Mouse (Mus musculus): ENCODE results near the gene Timmdc1.
"Not testable (repeated sequence)": the region's sequence is repeated elsewhere in the genome, so short reads cannot be mapped to it uniquely, and the experiment has no call there.

The Timmdc1 gene

GRCm38 (mm10) chr16:38496604-38497140 lies 25.8 kb downstream of the Timmdc1 start:
- DNase-seq (ENCODE audit: low spot score in 2 of 2) = no peak

DNA sequence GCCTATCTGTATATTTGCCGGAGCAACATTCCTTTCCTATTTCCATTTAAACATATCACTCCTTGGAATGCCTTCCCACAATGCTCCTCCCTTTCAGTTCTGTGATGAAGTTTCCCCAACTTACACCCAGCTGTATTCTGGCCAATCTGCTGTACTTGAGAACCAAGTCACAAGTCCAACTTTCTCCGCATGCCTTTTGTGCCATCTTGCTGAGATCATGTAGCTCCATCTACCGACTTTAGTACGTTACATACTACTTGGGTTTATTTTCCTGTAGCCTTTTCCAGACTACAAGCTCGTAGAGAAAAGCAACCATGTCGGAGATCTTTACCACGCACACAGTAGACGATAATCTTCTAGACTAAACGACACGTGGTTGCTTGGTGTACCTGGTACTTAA lies 28.6 kb downstream of the Timmdc1 start:
- DNase-seq (ENCODE audit: low spot score in 2 of 2) = peak in 1 of 2 experiments; percentile 19

- DNase-seq (ENCODE audit: low spot score in 2 of 2) = no peak
Observed at GRCm38 (mm10) chr16:38492551-38492950, 29.9 kb downstream of the Timmdc1 start.

DNA sequence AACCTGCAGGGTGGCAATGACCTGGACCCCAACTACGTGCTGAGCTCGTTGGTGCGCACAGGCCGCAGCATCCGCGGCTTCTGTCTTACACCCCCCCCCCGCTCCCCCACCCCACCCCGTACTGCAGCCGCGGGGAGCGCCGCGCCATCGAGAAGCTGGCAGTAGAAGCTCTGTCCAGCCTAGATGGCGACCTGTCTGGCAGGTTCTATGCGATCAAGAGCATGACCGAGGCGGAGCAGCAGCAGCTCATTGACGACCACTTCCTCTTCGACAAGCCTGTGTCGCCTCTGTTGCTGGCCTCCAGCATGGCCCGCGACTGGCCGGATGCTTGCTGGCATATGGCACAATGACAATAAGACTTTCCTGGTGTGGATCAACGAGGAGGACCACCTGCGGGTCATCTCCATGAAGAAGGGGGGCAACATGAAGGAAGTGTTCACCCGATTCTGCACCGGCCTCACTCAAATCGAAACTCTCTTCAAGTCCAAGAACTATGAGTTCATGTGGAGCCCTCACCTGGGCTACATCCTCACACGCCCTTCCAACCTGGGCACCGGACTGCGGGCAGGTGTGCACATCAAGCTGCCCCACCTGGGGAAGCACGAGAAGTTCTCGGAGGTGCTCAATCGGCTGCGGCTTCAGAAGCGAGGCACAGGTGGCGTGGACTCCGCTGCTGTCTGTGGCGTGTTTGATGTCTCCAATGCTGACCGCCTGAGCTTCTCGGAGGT lies 38.7 kb downstream of the Timmdc1 start:
- no peak for DNase-seq (ENCODE audit: low spot score in 2 of 2)

DNA sequence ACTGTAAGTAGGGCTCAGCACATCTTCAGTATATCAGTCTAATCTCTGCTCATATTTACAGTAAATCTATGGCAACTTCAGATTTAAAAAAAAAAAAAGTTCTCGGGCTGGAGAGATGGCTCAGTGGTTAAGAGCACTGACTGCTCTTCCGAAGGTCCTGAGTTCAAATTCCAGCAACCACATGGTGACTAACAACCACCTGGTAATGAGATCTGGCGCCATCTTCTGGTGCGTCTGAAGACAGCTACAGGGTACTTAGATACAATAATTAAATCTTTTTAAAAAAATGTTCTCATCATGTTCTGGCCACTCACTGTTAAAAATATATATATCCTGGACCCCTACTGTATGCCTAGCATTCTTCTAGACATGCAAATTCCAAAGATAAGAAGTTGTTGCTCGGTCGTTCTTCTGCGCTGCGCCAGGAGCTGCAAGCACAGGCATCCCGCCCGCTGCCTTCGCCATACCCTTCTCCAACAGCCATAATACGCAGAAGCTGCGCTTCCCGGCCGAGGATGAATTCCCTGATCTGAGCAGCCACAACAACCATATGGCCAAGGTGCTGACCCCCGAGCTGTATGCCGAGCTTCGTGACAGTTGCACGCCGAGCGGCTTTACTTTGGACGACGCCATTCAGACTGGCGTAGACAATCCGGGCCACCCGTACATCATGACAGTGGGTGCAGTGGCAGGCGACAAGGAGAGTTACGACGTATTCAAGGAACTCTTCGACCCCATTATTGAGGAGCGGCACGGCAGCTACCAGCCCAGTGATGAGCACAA lies 39.5 kb downstream of the Timmdc1 start:
- DNase-seq (ENCODE audit: low spot score in 2 of 2) = peak in 1 of 2 experiments; percentile 34

DNA sequence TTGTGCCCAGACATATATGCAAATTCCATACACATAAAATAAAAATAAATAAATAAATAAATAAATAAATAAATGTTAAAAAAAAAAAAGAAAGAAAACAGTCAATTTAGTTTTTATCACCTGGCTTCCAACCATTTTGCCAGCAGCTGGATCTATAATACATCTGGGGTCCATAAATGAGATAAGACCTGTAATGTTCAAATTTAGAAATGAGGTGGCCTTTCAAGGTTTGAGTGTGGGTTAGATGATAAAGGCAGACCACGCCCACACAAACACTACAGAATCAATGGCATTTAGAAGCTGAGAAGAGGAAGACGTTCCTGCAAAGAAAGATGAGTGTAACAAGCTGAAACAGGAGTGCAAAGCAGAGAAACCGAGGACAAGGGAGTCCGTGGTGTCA lies 41.1 kb downstream of the Timmdc1 start:
- no peak for DNase-seq (ENCODE audit: low spot score in 2 of 2)

DNA sequence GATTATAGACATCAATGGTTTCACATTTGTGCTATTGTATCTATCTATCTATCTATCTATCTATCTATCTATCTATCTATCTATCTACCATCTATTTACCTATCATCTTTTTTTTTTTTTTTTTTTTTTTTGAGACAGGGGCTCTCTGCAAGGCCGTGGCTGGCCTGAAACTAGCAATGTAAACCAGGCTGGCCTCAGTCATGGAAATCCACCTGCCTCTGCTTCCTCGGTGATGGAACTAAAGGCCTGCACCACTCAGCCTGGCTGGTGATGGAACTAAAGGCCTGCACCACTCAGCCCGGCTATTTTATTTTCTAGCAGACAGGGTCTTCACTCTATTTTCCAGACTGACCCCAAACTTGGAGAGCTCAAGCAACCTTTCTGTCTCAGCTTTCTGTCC lies 44.2 kb downstream of the Timmdc1 start:
- no peak for DNase-seq (ENCODE audit: low spot score in 2 of 2)

DNA sequence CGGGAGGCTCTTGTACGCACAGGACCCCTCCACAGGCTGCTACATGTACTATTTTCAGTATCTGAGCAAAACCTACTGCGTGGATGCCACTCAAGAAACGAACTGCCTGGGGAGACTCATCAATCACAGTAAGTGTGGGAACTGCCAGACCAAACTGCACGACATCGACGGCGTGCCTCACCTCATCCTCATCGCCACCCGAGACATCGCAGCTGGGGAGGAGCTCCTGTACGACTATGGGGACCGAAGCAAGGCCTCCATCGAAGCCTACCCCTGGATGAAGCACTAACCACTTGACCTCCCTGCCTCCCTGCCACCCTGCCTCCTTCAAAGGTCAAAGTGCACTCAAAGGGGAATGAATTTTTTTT lies 45.2 kb downstream of the Timmdc1 start:
- not testable (repeated sequence) for DNase-seq (ENCODE audit: low spot score in 2 of 2)

GRCm38 (mm10) chr16:38476312-38477240 lies 45.9 kb downstream of the Timmdc1 start:
- peak; percentile 46 to 58 for DNase-seq (ENCODE audit: low spot score in 2 of 2)

DNA sequence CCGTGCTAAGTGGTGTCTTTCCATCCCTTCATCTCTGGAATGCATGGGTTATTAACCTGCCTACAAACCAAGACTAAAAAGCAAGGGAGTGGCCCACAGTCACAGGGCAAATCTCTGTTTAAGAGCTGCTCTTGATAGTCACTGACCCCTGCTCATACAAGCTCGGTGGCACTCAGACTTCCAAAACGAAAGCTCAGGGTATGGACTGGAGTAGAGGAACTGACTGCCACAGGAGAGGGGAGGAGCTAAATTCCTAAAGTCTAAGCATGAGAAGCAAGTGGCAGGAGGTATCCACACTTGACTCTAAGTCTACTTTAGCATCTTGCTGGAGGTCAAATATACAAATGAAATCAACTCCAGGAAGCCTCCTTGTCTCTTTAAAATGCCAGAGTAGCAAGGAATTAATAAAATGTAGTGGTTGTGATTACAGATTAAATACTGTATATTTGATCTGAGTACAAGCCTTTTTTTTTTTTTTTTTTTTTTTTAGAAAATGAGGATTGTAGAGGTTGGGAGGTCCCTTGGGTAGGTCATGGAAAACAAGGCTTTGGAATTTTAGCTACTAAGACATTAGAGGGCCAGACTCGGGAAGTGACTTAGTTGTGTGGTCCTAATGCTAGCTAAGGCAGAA lies 46.7 kb downstream of the Timmdc1 start:
- no peak for DNase-seq (ENCODE audit: low spot score in 2 of 2)

- no peak for DNase-seq (ENCODE audit: low spot score in 2 of 2)
Observed at GRCm38 (mm10) chr16:38474677-38475286, 47.7 kb downstream of the Timmdc1 start.

DNA sequence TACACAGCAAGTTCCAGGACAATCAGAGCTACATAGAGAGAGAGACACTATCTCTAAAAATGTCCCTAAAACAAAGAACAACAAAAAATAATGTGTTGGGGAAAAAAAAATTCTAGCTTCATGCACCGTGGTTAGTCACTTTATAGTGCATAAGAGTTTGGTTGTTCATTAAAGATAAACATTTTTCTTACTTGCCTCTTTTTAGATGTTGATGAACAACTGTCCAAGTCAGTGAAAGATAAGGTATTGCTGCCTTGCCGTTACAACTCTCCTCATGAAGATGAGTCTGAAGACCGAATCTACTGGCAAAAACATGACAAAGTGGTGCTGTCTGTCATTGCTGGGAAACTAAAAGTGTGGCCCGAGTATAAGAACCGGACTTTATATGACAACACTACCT lies 48.8 kb downstream of the Timmdc1 start:
- no peak for DNase-seq (ENCODE audit: low spot score in 2 of 2)

DNA sequence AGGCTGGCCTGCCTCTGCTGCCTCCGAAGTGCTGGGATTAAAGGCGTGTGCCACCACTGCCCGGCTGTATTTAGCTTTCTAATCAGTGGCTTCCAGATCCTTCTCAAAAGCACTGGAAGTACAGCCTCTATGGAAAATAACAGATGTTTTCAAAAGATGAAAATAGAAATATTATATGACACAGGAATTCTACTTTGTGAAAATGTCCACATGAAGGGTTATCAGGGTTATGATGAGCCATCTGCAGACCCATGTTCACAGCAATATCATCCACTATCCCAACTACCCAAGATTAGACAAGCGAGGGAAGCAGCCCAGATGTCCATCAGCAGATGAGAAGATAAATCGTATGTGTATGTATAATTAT lies 50.0 kb downstream of the Timmdc1 start:
- DNase-seq (ENCODE audit: low spot score in 2 of 2) = no peak

GRCm38 (mm10) chr16:38471697-38472506 lies 50.6 kb downstream of the Timmdc1 start:
- no peak for DNase-seq (ENCODE audit: low spot score in 2 of 2)

GRCm38 (mm10) chr16:38469437-38469836 lies 53.0 kb downstream of the Timmdc1 start:
- no peak for DNase-seq (ENCODE audit: low spot score in 2 of 2)

DNA sequence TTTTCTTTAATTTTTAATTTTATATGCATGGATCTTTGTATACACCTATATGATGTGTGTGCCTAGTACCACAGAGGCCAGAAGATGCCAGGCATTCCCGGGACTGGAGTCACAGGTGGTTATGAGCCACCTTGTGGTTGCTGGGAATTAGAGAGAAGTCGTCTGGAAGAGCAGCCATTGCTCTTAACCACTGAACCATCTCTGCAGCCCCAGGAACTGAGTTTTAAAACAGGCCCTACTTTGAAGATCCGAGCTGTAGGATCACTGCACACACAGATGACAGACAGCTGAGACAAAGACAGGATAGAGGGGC lies 53.8 kb downstream of the Timmdc1 start:
- no peak for DNase-seq (ENCODE audit: low spot score in 2 of 2)

DNA sequence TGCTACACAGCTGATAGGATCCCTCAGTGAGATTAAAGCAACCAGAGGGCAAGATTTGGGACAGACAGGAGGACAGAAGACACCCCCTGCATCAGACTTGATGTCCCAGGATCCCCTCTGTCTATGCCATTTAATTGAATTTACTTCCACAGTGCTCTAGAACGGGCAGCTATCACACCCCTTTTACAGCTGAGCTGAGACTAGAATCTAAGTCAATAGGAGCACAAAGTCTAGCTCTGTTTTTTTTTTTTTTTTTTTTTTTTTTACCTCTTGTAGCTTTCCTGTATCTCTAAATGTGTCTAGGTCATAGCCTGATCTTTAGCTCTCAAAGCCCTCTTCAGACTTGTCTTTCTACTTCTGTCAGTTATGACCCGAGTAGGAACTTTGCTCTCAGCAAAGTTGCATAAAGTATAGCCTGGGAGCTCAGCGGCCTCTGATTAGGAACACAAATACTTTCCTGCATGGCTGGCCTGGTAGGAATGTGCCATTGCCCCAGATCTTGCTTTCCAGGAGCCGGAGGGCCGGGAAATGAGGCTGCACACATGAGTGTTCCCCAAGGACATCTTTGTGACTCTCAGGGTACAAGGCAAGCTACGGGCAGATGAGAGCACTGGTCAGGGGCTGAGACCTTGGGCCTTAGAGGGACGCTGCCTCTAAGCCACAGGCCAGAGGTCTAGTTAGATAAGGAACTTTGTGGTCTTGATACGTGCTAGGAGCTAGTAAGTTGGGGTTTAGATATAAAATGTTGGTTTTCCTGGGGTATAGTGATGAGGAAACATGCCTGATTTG lies 54.4 kb downstream of the Timmdc1 start:
- no peak for DNase-seq (ENCODE audit: low spot score in 2 of 2)

DNA sequence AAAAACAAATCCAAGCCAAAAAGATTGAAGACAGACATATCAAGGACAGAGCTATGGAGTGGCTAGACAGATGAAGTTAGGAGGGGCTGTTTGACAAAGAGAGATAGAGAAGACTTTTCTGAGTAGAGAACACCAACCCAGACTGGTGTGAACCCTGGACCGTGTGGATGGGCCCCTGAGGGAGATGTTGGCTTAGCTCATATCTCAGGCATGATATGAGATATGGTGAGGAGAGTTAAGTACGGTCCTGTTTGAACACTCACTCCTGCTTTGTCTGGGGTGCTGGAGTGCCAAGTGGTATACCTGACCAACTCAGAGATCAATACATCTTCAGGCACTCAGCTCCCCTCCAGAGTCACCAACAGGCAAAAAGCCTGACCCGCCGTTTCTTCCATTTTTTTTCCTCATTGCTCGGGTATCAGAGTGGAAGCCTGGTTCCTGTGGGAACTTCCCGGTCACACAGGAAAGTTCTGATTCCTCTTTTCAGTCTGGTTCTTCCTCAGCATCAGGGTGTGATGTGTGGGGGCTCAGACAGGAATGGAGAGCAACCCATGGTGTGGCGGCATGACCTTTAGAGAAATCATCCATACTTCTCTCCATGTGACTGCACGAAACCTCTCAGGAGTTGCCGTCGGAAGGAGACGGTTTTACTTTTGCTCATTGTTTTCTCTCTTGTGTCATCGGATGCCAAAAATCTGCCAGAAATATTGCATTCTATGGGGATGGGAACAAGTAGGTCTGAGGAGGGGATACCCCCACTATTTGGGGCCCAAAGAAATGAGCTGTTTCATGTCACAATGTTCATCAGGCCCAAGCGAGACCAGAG lies 55.2 kb downstream of the Timmdc1 start:
- no peak for DNase-seq (ENCODE audit: low spot score in 2 of 2)

- DNase-seq (ENCODE audit: low spot score in 2 of 2) = no peak
Observed at GRCm38 (mm10) chr16:38466089-38466488, 56.4 kb downstream of the Timmdc1 start.

Data from heart, adult 9 months (tissue).